In genomic region chr12:32015268-32015769, GRCm38 (mm10) we compare ENCODE assay signal across 11 mouse cellular contexts. TPM values are rescaled to one million over a fixed set of nuclear protein-coding genes. Genes with fewer than 3 reads are reported as not detected.
DNase-seq lines count a peak whose midpoint lies in the region; ATAC-seq lines count a peak whose summit lies in the region.
"Had no signal": no experiment of that assay in that cellular context is flagged by ENCODE, and none has a peak within 500 bp of the region (broad histone marks: within the 10 kb centered on the region; RNA-seq: fewer than 3 reads in every experiment).

No protein-coding gene starts in this region.

- no peak overlapping the region for H3K4me2 ChIP-seq in hindbrain, embryonic 14.5 days (replicated peaks)
- H3K4me2 ChIP-seq in neural tube, embryonic 14.5 days (ENCODE audit: low read depth, low read length) = no peak overlapping the region
- no peak overlapping the region for H3K4me2 ChIP-seq in heart, embryonic 12.5 days

- H3K9me3 ChIP-seq in hindbrain, embryonic 14.5 days (ENCODE audit: control insufficient read depth, low read length) = no peaks in the 10 kb centered on the region
- H3K9me3 ChIP-seq in neural tube, embryonic 14.5 days (ENCODE audit: control insufficient read depth, low read length) = no peaks in the 10 kb centered on the region
- no peaks in the 10 kb centered on the region for H3K9me3 ChIP-seq in heart, embryonic 12.5 days (replicated peaks)

- peak; percentile 48 for ATAC-seq in activated CD4-positive, CD25-positive, alpha-beta regulatory T cell, adult 4 months
- ATAC-seq in hindbrain, embryonic 14.5 days (ENCODE audit: low FRiP score) = peak; percentile 62; the same call in 1 of the 2 replicates
- peak; percentile 70; the same call in 1 of the 2 replicates for ATAC-seq in neural tube, embryonic 14.5 days (ENCODE audit: low read depth)
- no peak for ATAC-seq in heart, embryonic 12.5 days (ENCODE audit: insufficient number of reproducible peaks, low FRiP score)

- peak; percentile 9 for DNase-seq in layer of hippocampus, adult 9-11 months
- no peak for DNase-seq in layer of hippocampus, postnatal 25 days (ENCODE audit: extremely low spot score in 1 of 2, low spot score in 1 of 2)
- DNase-seq in hindbrain, embryonic 14.5 days (ENCODE audit: low spot score) = peak; percentile 28
- DNase-seq in urinary bladder, postnatal 36 days (ENCODE audit: low spot score in 2 of 2) = no peak
- no peak for DNase-seq in adipocyte (ENCODE audit: low spot score)
- DNase-seq: gastrocnemius, adult 2 months; thymus, adult 18-20 months had no signal

- 38% methylated on average over 6 of the region's 6 CpGs for WGBS in hindbrain, embryonic 14.5 days
- WGBS in neural tube, embryonic 14.5 days = 33% methylated on average over 6 of the region's 6 CpGs
- WGBS in heart, embryonic 12.5 days = 57% methylated on average over 6 of the region's 6 CpGs

- no peaks in the 10 kb centered on the region for H3K27me3 ChIP-seq in hindbrain, embryonic 14.5 days (ENCODE audit: control insufficient read depth, insufficient read depth, low read length)
- H3K27me3 ChIP-seq in neural tube, embryonic 14.5 days (ENCODE audit: control insufficient read depth, insufficient read depth, low read length) = no peaks in the 10 kb centered on the region
- no peaks in the 10 kb centered on the region for H3K27me3 ChIP-seq in heart, embryonic 12.5 days (replicated peaks)

- H3K9ac ChIP-seq in hindbrain, embryonic 14.5 days = no peak overlapping the region
- no peak overlapping the region for H3K9ac ChIP-seq in neural tube, embryonic 14.5 days (replicated peaks; ENCODE audit: low read depth, low read length)
- H3K9ac ChIP-seq in heart, embryonic 12.5 days = no peak overlapping the region
- H3K9ac ChIP-seq: liver, embryonic 14.5 days had no signal

- no peak overlapping the region; the same call in 1 of the 2 replicates for H3K27ac ChIP-seq in hindbrain, embryonic 14.5 days
- H3K27ac ChIP-seq in neural tube, embryonic 14.5 days (ENCODE audit: low read depth, low read length) = no peak overlapping the region
- H3K27ac ChIP-seq in heart, embryonic 12.5 days (ENCODE audit: poor library complexity, severe bottlenecking) = no peak overlapping the region
- H3K27ac ChIP-seq: gastrocnemius, adult 2 months; liver, embryonic 14.5 days had no signal

- H3K36me3 ChIP-seq in hindbrain, embryonic 14.5 days (replicated peaks; ENCODE audit: control insufficient read depth, insufficient read depth) = no peaks in the 10 kb centered on the region
- no peaks in the 10 kb centered on the region for H3K36me3 ChIP-seq in neural tube, embryonic 14.5 days (ENCODE audit: control insufficient read depth, insufficient read depth, low read length)
- H3K36me3 ChIP-seq in heart, embryonic 12.5 days = no peaks in the 10 kb centered on the region

- peaks cover 15% of the 10 kb centered on the region for H3K4me1 ChIP-seq in hindbrain, embryonic 14.5 days (replicated peaks; ENCODE audit: control insufficient read depth, insufficient read depth, low read length)
- peaks cover 4% of the 10 kb centered on the region; the same call in 1 of the 2 replicates for H3K4me1 ChIP-seq in neural tube, embryonic 14.5 days (ENCODE audit: control insufficient read depth, insufficient read depth, low read length)
- H3K4me1 ChIP-seq in heart, embryonic 12.5 days (replicated peaks) = peaks cover 11% of the 10 kb centered on the region

- H3K4me3 ChIP-seq in hindbrain, embryonic 14.5 days (replicated peaks; ENCODE audit: low read length) = no peak overlapping the region
- H3K4me3 ChIP-seq in neural tube, embryonic 14.5 days (ENCODE audit: low read depth, low read length) = no peak overlapping the region
- no peak overlapping the region for H3K4me3 ChIP-seq in heart, embryonic 12.5 days
- H3K4me3 ChIP-seq: gastrocnemius, adult 2 months had no signal

RNA-seq across cellular contexts. Expression of gene Prkar2b, which starts 45.8 kb away (rescaled TPM):
- total RNA-seq in layer of hippocampus, postnatal 25 days (2021) = 10 to 100 TPM; 38.3 to 38.9 TPM
- 1 to 10 TPM in 1 of 2 experiments, under 1 TPM in 1; 0.68 to 1.2 TPM for polyA plus RNA-seq in activated CD4-positive, CD25-positive, alpha-beta regulatory T cell, adult 4 months (2017; shearing (Covaris generic))
- 169 and 207 TPM in 2 replicates for polyA plus RNA-seq in hindbrain, embryonic 14.5 days (2014; fragmentation: Nextera tagmentation; extraction: Ambion mirVana)
- polyA plus RNA-seq in neural tube, embryonic 14.5 days (2014; fragmentation: Nextera tagmentation; extraction: Ambion mirVana) = 157 and 162 TPM in 2 replicates
- 18.9 and 20.6 TPM in 2 replicates for polyA plus RNA-seq in heart, embryonic 12.5 days (2016; fragmentation: Nextera tagmentation; extraction: Ambion mirVana)

Comparison
In these comparisons a context has a peak if more than half of its experiments do, and no peak if none do; other contexts are left out.
1. DNase-seq: peak in layer of hippocampus, adult 9-11 months (single experiment) and hindbrain, embryonic 14.5 days (single experiment); none in layer of hippocampus, postnatal 25 days (0 of 2), urinary bladder, postnatal 36 days (0 of 2) and adipocyte (single experiment).